In the genomic region with DNA sequence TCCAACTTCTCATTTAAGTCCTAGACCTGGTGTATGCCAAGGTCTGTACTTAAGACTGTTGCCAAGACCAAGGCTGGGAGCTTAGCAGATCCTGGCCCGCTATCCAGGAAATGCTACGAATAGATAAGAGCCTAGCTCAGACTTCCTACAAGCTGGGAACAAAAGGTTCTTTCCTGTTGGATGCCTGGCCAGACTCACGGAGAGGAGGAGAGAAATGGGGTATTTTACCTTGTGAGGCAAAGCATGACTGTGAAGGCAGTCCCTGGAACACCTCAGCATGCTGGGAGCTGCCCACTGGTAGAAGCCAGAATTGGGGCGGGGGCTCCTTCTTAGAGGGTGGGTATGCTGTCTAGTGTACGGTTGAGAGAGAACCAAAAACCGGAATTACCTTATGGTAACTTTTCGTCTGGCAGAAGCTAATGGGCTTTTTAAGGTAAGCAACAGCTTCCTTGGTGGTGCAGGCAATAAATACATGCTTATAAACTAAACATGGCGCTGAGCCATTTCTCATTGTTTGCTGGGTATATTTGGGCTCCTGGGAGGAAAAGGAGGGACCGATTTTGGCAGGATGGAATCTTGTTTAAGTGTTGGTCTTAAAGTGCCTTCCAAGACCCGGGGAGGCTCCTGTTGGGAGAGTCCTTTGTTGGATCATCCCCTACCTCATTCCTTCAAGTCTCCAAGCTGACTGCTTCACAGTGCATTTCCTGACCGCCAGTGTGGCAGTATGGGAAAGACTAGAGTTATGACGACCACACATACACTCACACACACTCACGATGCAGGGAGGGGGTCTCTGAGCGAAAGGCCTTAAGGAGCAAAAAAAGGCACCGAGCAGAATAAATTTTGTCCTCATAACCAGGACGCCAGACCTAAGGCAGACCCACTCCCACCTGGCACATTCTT, we compare ENCODE assay signal across 8 mouse cellular contexts. TPM values are rescaled to one million over a fixed set of nuclear protein-coding genes. Genes with fewer than 3 reads are reported as not detected.
DNase-seq lines count a peak whose midpoint lies in the region; ATAC-seq and TF ChIP-seq lines count a peak whose summit lies in the region.

No protein-coding gene starts in this region.

- peak; percentile 54 for DNase-seq in MN1 (ENCODE audit: low spot score)
- peak; percentile 58 to 70 for DNase-seq in heart, postnatal 36 days
- no peak for DNase-seq in limb, embryonic 14.5 days (ENCODE audit: low spot score)
- no peak for DNase-seq in cerebellum, postnatal 36 days
- no peak for DNase-seq in cerebellum, postnatal 10 days
- DNase-seq in layer of hippocampus, adult 18-20 months (ENCODE audit: low spot score in 2 of 2) = no peak

- intact Hi-C loops in heart, postnatal 36 days (cut with DNase I) = loop anchor here (2.0 kb wide), 2 partner anchors 14 to 24 kb away; no protein-coding TSS in a partner anchor

- H3K4me3 ChIP-seq in embryonic facial prominence, embryonic 13.5 days = peak overlapping the region; percentile 62
- peak overlapping the region; percentile 60 for H3K4me3 ChIP-seq in limb, embryonic 14.5 days (replicated peaks; ENCODE audit: low read length)
- H3K4me3 ChIP-seq in neural tube, embryonic 13.5 days = peak overlapping the region; percentile 62

- H3K9me3 ChIP-seq in embryonic facial prominence, embryonic 13.5 days = no peaks in the 10 kb centered on the region
- no peaks in the 10 kb centered on the region for H3K9me3 ChIP-seq in limb, embryonic 14.5 days (ENCODE audit: control insufficient read depth, low read length)
- H3K9me3 ChIP-seq in neural tube, embryonic 13.5 days = no peaks in the 10 kb centered on the region

- H3K9ac ChIP-seq in embryonic facial prominence, embryonic 13.5 days = no peak overlapping the region
- no peak overlapping the region for H3K9ac ChIP-seq in limb, embryonic 14.5 days (ENCODE audit: low read depth, low read length, severe bottlenecking)
- H3K9ac ChIP-seq in neural tube, embryonic 13.5 days = peak overlapping the region; percentile 77

- peak overlapping the region; percentile 90 for H3K4me2 ChIP-seq in embryonic facial prominence, embryonic 13.5 days
- H3K4me2 ChIP-seq in limb, embryonic 14.5 days (replicated peaks; ENCODE audit: low read depth, low read length, severe bottlenecking) = peak overlapping the region; percentile 97
- peak overlapping the region; percentile 87 for H3K4me2 ChIP-seq in neural tube, embryonic 13.5 days

- H3K27me3 ChIP-seq in embryonic facial prominence, embryonic 13.5 days = peaks cover 32% of the 10 kb centered on the region
- no peaks in the 10 kb centered on the region for H3K27me3 ChIP-seq in limb, embryonic 14.5 days (ENCODE audit: control insufficient read depth, insufficient read depth, low read length)
- peaks cover 35% of the 10 kb centered on the region for H3K27me3 ChIP-seq in neural tube, embryonic 13.5 days

- TF ChIP-seq POLR2A in limb, embryonic 14.5 days (IDR thresholded peaks at IDR 0.05; ENCODE audit: borderline replicate concordance, extremely low read depth, insufficient read depth, insufficient read length) = no peak

- peaks cover 32% of the 10 kb centered on the region for H3K4me1 ChIP-seq in embryonic facial prominence, embryonic 13.5 days
- H3K4me1 ChIP-seq in limb, embryonic 14.5 days (ENCODE audit: control insufficient read depth, insufficient read depth, low read length) = peaks cover 7% of the 10 kb centered on the region; the same call in 1 of the 2 replicates
- H3K4me1 ChIP-seq in neural tube, embryonic 13.5 days (replicated peaks) = peaks cover 25% of the 10 kb centered on the region

- no peaks in the 10 kb centered on the region for H3K36me3 ChIP-seq in embryonic facial prominence, embryonic 13.5 days
- no peaks in the 10 kb centered on the region for H3K36me3 ChIP-seq in limb, embryonic 14.5 days (ENCODE audit: control insufficient read depth, insufficient read depth, low read length)
- H3K36me3 ChIP-seq in neural tube, embryonic 13.5 days = no peaks in the 10 kb centered on the region

- WGBS in embryonic facial prominence, embryonic 13.5 days = 76% methylated on average over 16 of the region's 16 CpGs
- WGBS in limb, embryonic 14.5 days = 70% methylated on average over 16 of the region's 16 CpGs
- WGBS in neural tube, embryonic 13.5 days = 81% methylated on average over 16 of the region's 16 CpGs

- no peak for ATAC-seq in embryonic facial prominence, embryonic 13.5 days (ENCODE audit: insufficient number of reproducible peaks, insufficient read depth, low FRiP score, low TSS enrichment, low read depth)
- no peak for ATAC-seq in limb, embryonic 14.5 days (ENCODE audit: low FRiP score, low read depth)
- ATAC-seq in neural tube, embryonic 13.5 days (ENCODE audit: low read depth) = no peak

- peak overlapping the region; percentile 28; the same call in 1 of the 2 replicates for H3K27ac ChIP-seq in embryonic facial prominence, embryonic 13.5 days
- no peak overlapping the region for H3K27ac ChIP-seq in limb, embryonic 14.5 days (replicated peaks; ENCODE audit: low read depth, low read length)
- no peak overlapping the region for H3K27ac ChIP-seq in neural tube, embryonic 13.5 days (replicated peaks)

RNA-seq across cellular contexts. Expression of a gene that starts 8.1 kb away (rescaled TPM):
- 15.5 and 16.1 TPM in 2 replicates for polyA plus RNA-seq in embryonic facial prominence, embryonic 13.5 days (2015; fragmentation: Nextera tagmentation; extraction: Ambion mirVana)
- total RNA-seq in heart, postnatal 36 days (2021) = 10 to 100 TPM in 1 of 2 experiments, 1 to 10 TPM in 1; 9.2 to 12.1 TPM
- 7.6 and 9.1 TPM in 2 replicates for polyA plus RNA-seq in limb, embryonic 14.5 days (2012; rRNA removed)
- 15.8 and 17.7 TPM in 2 replicates for polyA plus RNA-seq in limb, embryonic 14.5 days (2014; fragmentation: Nextera tagmentation; extraction: Ambion mirVana)
- polyA plus RNA-seq in neural tube, embryonic 13.5 days (2015; fragmentation: Nextera tagmentation; extraction: Ambion mirVana) = 27.6 and 29.8 TPM in 2 replicates
- total RNA-seq in layer of hippocampus, adult 18-20 months (2021) = 10 to 100 TPM; 48.7 to 64.4 TPM

RNA-seq across cellular contexts. Expression of a gene that starts 22.7 kb away (rescaled TPM):
- 0.65 and 0.94 TPM in 2 replicates for polyA plus RNA-seq in embryonic facial prominence, embryonic 13.5 days (2015; fragmentation: Nextera tagmentation; extraction: Ambion mirVana)
- 10 to 100 TPM; 21.9 to 38.1 TPM for total RNA-seq in heart, postnatal 36 days (2021)
- 1.4 and 1.5 TPM in 2 replicates for polyA plus RNA-seq in limb, embryonic 14.5 days (2012; rRNA removed)
- polyA plus RNA-seq in limb, embryonic 14.5 days (2014; fragmentation: Nextera tagmentation; extraction: Ambion mirVana) = 1.1 and 1.2 TPM in 2 replicates
- 2.0 and 2.4 TPM in 2 replicates for polyA plus RNA-seq in neural tube, embryonic 13.5 days (2015; fragmentation: Nextera tagmentation; extraction: Ambion mirVana)
- 1 to 10 TPM; 6.0 to 9.2 TPM for total RNA-seq in layer of hippocampus, adult 18-20 months (2021)

RNA-seq across cellular contexts. Expression of a gene that starts 49.5 kb away (rescaled TPM):
- polyA plus RNA-seq in embryonic facial prominence, embryonic 13.5 days (2015; fragmentation: Nextera tagmentation; extraction: Ambion mirVana) = not detected in 2 replicates
- total RNA-seq in heart, postnatal 36 days (2021) = not detected
- polyA plus RNA-seq in limb, embryonic 14.5 days (2012; rRNA removed) = not detected in 2 replicates
- polyA plus RNA-seq in limb, embryonic 14.5 days (2014; fragmentation: Nextera tagmentation; extraction: Ambion mirVana) = not detected in 2 replicates
- polyA plus RNA-seq in neural tube, embryonic 13.5 days (2015; fragmentation: Nextera tagmentation; extraction: Ambion mirVana) = not detected in 2 replicates
- not detected for total RNA-seq in layer of hippocampus, adult 18-20 months (2021)

Comparison
In these comparisons a context has a peak if more than half of its experiments do, and no peak if none do; other contexts are left out.
1. DNase-seq: peak in MN1 (single experiment) and heart, postnatal 36 days (2 of 2); none in limb, embryonic 14.5 days (single experiment), cerebellum, postnatal 36 days (0 of 2), cerebellum, postnatal 10 days (0 of 2) and layer of hippocampus, adult 18-20 months (0 of 2).
2. Peak in every context shown above with its lines, with median percentiles within 50 percentile points of each other: H3K4me2 ChIP-seq and H3K4me3 ChIP-seq.